Mouse (Mus musculus): Measurements from ENCODE around the gene Slc36a2. TPM values are rescaled to one million over a fixed set of nuclear protein-coding genes. Genes with fewer than 3 reads are reported as not detected.

Slc36a2 gene
- total and polyA plus RNA-seq, 3 experiments = not detected

GRCm38 (mm10) chr11:55134871-55135270, 50.0 kb downstream of the Slc36a2 start:
- Histone ChIP-seq H3K79me2 (ENCODE audit: control insufficient read depth, insufficient read depth, low read length, poor library complexity) (no peaks in the 10 kb centered on the region), H3K27ac (ENCODE audit: control insufficient read depth, low read depth, low read length) (no peak overlapping the region), H3K36me3 (ENCODE audit: control insufficient read depth in 1 of 2, insufficient read depth in 2 of 2, low read length in 2 of 2) (peaks cover 0 to 26% of the 10 kb centered on the region in 2 experiments; a peak in 2 of 4 replicates), H3K4me1 (ENCODE audit: control insufficient read depth in 1 of 2, insufficient read depth in 2 of 2, low read length in 2 of 2) (peaks cover 22% of the 10 kb centered on the region in 2 experiments), H3K9ac (ENCODE audit: control insufficient read depth, low read depth, low read length, poor library complexity, severe bottlenecking) (no peak overlapping the region), H3K4me3 (ENCODE audit: control insufficient read depth in 1 of 2, insufficient read depth in 1 of 2, low read depth in 2 of 2, low read length in 2 of 2) (no peak overlapping the region), H3K27me3 (ENCODE audit: control insufficient read depth in 1 of 2, insufficient read depth in 2 of 2, low read length in 2 of 2) (no peaks in the 10 kb centered on the region), H3K9me3 (replicated peaks; ENCODE audit: insufficient read depth, low read length) (no peaks in the 10 kb centered on the region)
- TF ChIP-seq JUND (IDR thresholded peaks at IDR 0.05; ENCODE audit: low read depth, low read length) (no peak), ZMIZ1 (IDR thresholded peaks at IDR 0.05; ENCODE audit: low read depth, low read length) (no peak), SMC3 (IDR thresholded peaks at IDR 0.05; ENCODE audit: low read depth, low read length) (no peak), USF2 (IDR thresholded peaks at IDR 0.05; ENCODE audit: borderline replicate concordance in 1 of 2, insufficient read depth in 1 of 2, low read depth in 1 of 2, low read length in 2 of 2) (no peak), GATA1 (IDR thresholded peaks at IDR 0.05; ENCODE audit: low read depth, low read length) (no peak), EP300 (IDR thresholded peaks at IDR 0.05; ENCODE audit: low read depth in 1 of 2, low read length in 2 of 2) (no peak), E2F4 (IDR thresholded peaks at IDR 0.05; ENCODE audit: borderline replicate concordance, low read depth, low read length) (no peak), MAZ (IDR thresholded peaks at IDR 0.05; ENCODE audit: low read depth, low read length) (no peak), TCF12 (IDR thresholded peaks at IDR 0.05; ENCODE audit: low read depth, low read length) (no peak), ZC3H11A (IDR thresholded peaks at IDR 0.05; ENCODE audit: low read depth, low read length) (no peak), POLR2A (IDR thresholded peaks at IDR 0.05; ENCODE audit: control insufficient read depth in 1 of 2, insufficient read depth in 1 of 2, low read depth in 1 of 2, low read length in 2 of 2, poor library complexity in 1 of 2) (no peak), NELFE (IDR thresholded peaks at IDR 0.05; ENCODE audit: low read depth, low read length) (no peak), MYC (IDR thresholded peaks at IDR 0.05; ENCODE audit: low read depth, low read length) (no peak), CHD2 (IDR thresholded peaks at IDR 0.05; ENCODE audit: low read length) (no peak), UBTF (IDR thresholded peaks at IDR 0.05; ENCODE audit: borderline replicate concordance, insufficient read depth, low read depth, low read length) (no peak), TAL1 (IDR thresholded peaks at IDR 0.05; ENCODE audit: low read length) (no peak), GABPA (IDR thresholded peaks at IDR 0.05; ENCODE audit: low read depth, low read length) (no peak)
- DNase-seq (ENCODE audit: low read depth, low spot score) = no peak

- peaks cover 22% of the 10 kb centered on the region in 2 experiments for H3K4me1 ChIP-seq (ENCODE audit: control insufficient read depth in 1 of 2, insufficient read depth in 2 of 2, low read length in 2 of 2)
- H3K36me3 ChIP-seq (ENCODE audit: control insufficient read depth in 1 of 2, insufficient read depth in 2 of 2, low read length in 2 of 2) = peaks cover 0 to 26% of the 10 kb centered on the region in 2 experiments; a peak in 2 of 4 replicates
- H3K79me2 ChIP-seq (ENCODE audit: control insufficient read depth, insufficient read depth, low read length, poor library complexity) = no peaks in the 10 kb centered on the region
- no peak for TF ChIP-seq CHD1 (IDR thresholded peaks at IDR 0.05; ENCODE audit: low read depth, low read length)
- no peak for TF ChIP-seq EP300 (IDR thresholded peaks at IDR 0.05; ENCODE audit: low read depth in 1 of 2, low read length in 2 of 2)
- TF ChIP-seq NELFE (IDR thresholded peaks at IDR 0.05; ENCODE audit: low read depth, low read length) = no peak
- no peak for TF ChIP-seq POLR2AphosphoS5 (IDR thresholded peaks at IDR 0.05; ENCODE audit: borderline replicate concordance, low read depth, low read length)
- TF ChIP-seq RCOR1 (IDR thresholded peaks at IDR 0.05; ENCODE audit: low read depth, low read length) = no peak
- TF ChIP-seq MYB (IDR thresholded peaks at IDR 0.05; ENCODE audit: low read depth, low read length) = no peak
- TF ChIP-seq GATA1 (IDR thresholded peaks at IDR 0.05; ENCODE audit: low read depth, low read length) = no peak
- TF ChIP-seq BHLHE40 (IDR thresholded peaks at IDR 0.05; ENCODE audit: borderline replicate concordance, low read depth, low read length) = no peak
- no peak for TF ChIP-seq JUND (IDR thresholded peaks at IDR 0.05; ENCODE audit: low read depth, low read length)
- TF ChIP-seq ELF1 (IDR thresholded peaks at IDR 0.05; ENCODE audit: low read depth, low read length) = no peak
- no peak for TF ChIP-seq MXI1 (IDR thresholded peaks at IDR 0.05; ENCODE audit: low read depth, low read length)
- no peak for TF ChIP-seq MAFK (IDR thresholded peaks at IDR 0.05; ENCODE audit: borderline replicate concordance, low read depth, low read length)
- no peak for TF ChIP-seq SMC3 (IDR thresholded peaks at IDR 0.05; ENCODE audit: low read depth, low read length)
- no peak for TF ChIP-seq RAD21 (IDR thresholded peaks at IDR 0.05; ENCODE audit: low read depth, low read length)
- TF ChIP-seq USF2 (IDR thresholded peaks at IDR 0.05; ENCODE audit: borderline replicate concordance in 1 of 2, insufficient read depth in 1 of 2, low read depth in 1 of 2, low read length in 2 of 2) = no peak
- TF ChIP-seq MAX (IDR thresholded peaks at IDR 0.05; ENCODE audit: low read length) = no peak
- TF ChIP-seq SIN3A (IDR thresholded peaks at IDR 0.05; ENCODE audit: low read length) = no peak; the same call in 1 of the 2 replicates
- TF ChIP-seq HCFC1 (IDR thresholded peaks at IDR 0.05; ENCODE audit: low read depth, low read length) = no peak
- TF ChIP-seq ZKSCAN1 (IDR thresholded peaks at IDR 0.05; ENCODE audit: low read depth, low read length) = no peak
- no peaks in the 10 kb centered on the region for H3K27me3 ChIP-seq (ENCODE audit: control insufficient read depth in 1 of 2, insufficient read depth in 2 of 2, low read length in 2 of 2)
- no peaks in the 10 kb centered on the region for H3K9me3 ChIP-seq (replicated peaks; ENCODE audit: insufficient read depth, low read length)
- DNase-seq (ENCODE audit: low read depth, low spot score) = no peak
- no peak overlapping the region for H3K27ac ChIP-seq (ENCODE audit: control insufficient read depth, low read depth, low read length)
- H3K9ac ChIP-seq (ENCODE audit: control insufficient read depth, low read depth, low read length, poor library complexity, severe bottlenecking) = no peak overlapping the region
- H3K4me3 ChIP-seq (ENCODE audit: control insufficient read depth in 1 of 2, insufficient read depth in 1 of 2, low read depth in 2 of 2, low read length in 2 of 2) = no peak overlapping the region
These were observed 50.5 kb downstream of the Slc36a2 start for GRCm38 (mm10) chr11:55134407-55134806.

All from MEL (cell line).